11 mouse cellular contexts compared by ENCODE assay signal in genomic region chr2:60042699-60043098, GRCm38 (mm10).
DNase-seq lines count a peak whose midpoint lies in the region; TF ChIP-seq lines count a peak whose summit lies in the region.
"Had no signal": no experiment of that assay in that cellular context is flagged by ENCODE, and none has a peak within 500 bp of the region (broad histone marks: within the 10 kb centered on the region; RNA-seq: fewer than 3 reads in every experiment).

No protein-coding gene starts in this region.

- 42% methylated on average over 12 of the region's 12 CpGs for WGBS in small intestine, adult 2 months

- TF ChIP-seq CTCF in small intestine, adult 2 months (IDR thresholded peaks at IDR 0.05; ENCODE audit: extremely low read depth, insufficient read length, insufficient replicate concordance, low read depth, low read length), result no peak

- TF ChIP-seq POLR2A in small intestine, adult 2 months (IDR thresholded peaks at IDR 0.05; ENCODE audit: low read depth, low read length), result no peak

- peak; percentile 18 for DNase-seq in kidney, adult 11 months
- no peak for DNase-seq in kidney, adult 8-10 months
- DNase-seq in cerebellum, postnatal 25 days, result peak; percentile 60 to 61
- peak; percentile 28 for DNase-seq in kidney, postnatal 10 days
- no peak for DNase-seq in thymus, postnatal 14 days
- DNase-seq in left cerebral cortex, adult 9 months (ENCODE audit: low spot score in 2 of 2), result no peak
- DNase-seq: forebrain, postnatal 0 days; layer of hippocampus, adult 9-11 months; thymus, adult 18-20 months had no signal

- H3K4me1 ChIP-seq in small intestine, adult 2 months (ENCODE audit: control insufficient read depth, insufficient read depth, insufficient read length, low read length), result peaks cover 17% of the 10 kb centered on the region; the same call in 1 of the 2 replicates

- no peaks in the 10 kb centered on the region for H3K36me3 ChIP-seq in small intestine, adult 2 months (ENCODE audit: control insufficient read depth, insufficient read depth, low read length)

- H3K4me3 ChIP-seq in small intestine, adult 2 months (ENCODE audit: low read depth, low read length), result no peak overlapping the region
- H3K4me3 ChIP-seq: liver, embryonic 15.5 days had no signal

- no peaks in the 10 kb centered on the region for H3K27me3 ChIP-seq in small intestine, adult 2 months (ENCODE audit: control insufficient read depth, insufficient read depth, low read length)
- H3K27me3 ChIP-seq: liver, embryonic 15.5 days had no signal

- peak overlapping the region; percentile 84 for H3K27ac ChIP-seq in small intestine, adult 2 months (ENCODE audit: insufficient read depth, low read depth, low read length)
- H3K27ac ChIP-seq: liver, embryonic 15.5 days had no signal

Comparison
In these comparisons a context has a peak if more than half of its experiments do, and no peak if none do; other contexts are left out.
1. DNase-seq: peak in kidney, adult 11 months (single experiment), cerebellum, postnatal 25 days (2 of 2) and kidney, postnatal 10 days (single experiment); none in kidney, adult 8-10 months (0 of 2), thymus, postnatal 14 days (single experiment) and left cerebral cortex, adult 9 months (0 of 2).